Mouse (Mus musculus): ENCODE measurements at regions not wholly inside any gene's neighbourhood (a gene's known extent, or its start where the extent isn't known, plus 50 kb on each side); places are given as distances from the start of the nearest gene placed in this dataset.

DNA sequence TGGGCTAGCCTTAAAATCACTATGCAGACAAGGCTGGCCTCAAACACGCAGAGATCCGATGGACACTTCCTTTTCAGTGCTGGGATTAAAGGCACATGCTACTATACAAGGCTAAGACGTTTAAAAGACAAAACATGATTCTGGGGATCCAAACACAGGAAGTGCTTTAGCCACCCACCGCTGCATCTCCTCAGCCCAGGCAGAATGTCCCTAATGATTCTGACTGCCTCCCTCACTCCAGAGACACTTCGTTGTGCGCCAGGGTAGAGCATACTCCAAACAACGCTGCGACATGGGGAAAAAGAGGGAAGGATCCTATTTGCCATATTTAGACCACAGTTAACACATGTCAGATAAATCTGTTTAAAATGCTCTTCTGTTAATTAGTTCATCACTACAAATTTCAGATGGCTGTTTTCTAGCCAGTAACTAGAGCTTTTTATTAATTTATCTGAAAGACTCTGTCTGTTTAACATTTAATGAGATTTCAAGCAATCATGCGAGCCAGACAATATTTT, 443.5 kb downstream of the Kif2b start:
- DNase-seq = no peak

GRCm38 (mm10) chr11:91132771-91133380, 444.5 kb downstream of the Kif2b start:
- no peak for DNase-seq

- no peak for DNase-seq
Observed at GRCm38 (mm10) chr11:91131960-91132359, 443.8 kb upstream of the Tom1l1 start.

GRCm38 (mm10) chr11:91098186-91098585, 410.0 kb upstream of the Tom1l1 start:
- no peak for DNase-seq

- no peak for DNase-seq
Observed at GRCm38 (mm10) chr11:91097552-91097951, 409.4 kb upstream of the Tom1l1 start.

GRCm38 (mm10) chr11:91096000-91096652, 408.0 kb upstream of the Tom1l1 start:
- no peak for DNase-seq

DNA sequence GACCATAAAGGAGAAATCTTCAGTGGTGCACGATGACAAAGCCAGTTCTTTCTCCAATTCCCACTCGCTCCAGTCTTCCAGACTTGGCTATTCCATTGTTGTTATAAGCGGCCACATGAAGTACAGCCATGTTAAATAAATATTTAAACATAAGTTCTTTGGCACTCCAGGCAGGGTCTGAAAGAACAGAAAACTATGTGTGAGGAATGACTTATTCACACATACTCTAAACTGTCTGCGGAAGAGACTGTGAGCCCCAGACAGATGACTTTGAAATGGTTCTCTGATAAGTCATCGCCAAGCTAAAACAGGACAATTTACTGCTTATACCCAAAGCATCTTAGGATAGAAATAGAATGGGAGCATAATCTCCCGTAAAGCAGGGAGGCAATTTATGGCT, 377.2 kb upstream of the Tom1l1 start:
- DNase-seq = no peak

GRCm38 (mm10) chr11:91056966-91057597, 368.9 kb upstream of the Tom1l1 start:
- peak; percentile 0 for DNase-seq

DNA sequence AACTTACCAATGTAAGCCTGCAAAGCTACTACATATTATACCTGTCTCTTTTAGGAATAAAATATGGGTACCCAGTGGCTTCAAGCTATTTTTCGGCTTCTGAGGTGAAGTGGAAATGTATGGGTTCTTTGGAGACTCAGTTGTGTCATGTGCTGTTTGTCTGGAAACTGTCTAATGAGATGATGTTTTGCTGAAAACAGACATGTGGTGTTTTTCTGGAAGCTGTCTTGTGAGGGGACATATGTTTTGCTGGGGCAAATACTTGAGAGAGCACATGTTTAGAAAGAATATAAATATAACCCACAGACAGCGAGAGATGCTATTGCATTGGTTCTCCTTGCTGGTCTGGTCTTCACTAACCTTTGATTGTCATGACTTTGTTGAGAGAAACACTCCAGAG, 365.2 kb upstream of the Tom1l1 start:
- DNase-seq = no peak

DNA sequence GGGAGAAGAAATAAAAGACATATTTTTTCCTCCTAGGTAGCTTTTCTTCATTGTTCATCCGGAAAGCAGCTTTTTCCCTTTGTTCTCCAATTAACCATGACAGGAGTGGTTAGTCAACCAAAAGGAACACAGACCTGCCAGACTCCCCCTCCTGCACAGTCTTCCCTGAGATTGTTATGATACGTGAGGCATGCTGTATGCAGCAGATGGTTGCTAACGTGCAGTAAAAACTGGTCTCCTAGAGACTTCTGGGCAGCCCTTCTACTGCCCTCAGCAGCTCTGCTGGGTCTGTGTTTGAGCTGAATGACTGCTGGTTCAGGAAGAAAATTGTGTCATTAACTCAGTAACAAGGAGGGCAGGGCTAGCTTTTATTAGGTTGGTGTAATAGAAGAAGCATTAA, 363.5 kb upstream of the Tom1l1 start:
- no peak for DNase-seq

DNA sequence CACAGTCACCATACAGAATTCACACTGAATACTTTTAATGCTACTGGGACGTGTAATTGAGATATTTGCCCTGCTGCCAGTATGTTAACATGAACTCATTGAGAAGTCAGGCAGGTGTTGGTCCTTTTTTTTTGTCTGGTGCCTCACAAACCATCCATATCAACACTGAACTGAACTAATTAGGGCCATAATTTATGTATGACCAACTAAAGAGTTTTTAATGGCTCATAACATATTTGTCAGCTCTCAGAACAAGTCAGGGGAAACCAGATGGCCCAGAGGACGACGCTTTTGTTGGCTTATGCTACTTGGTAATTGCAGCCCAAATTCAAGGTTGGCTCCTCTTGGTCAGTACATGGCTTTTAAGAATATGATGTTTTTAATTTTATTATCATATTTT, 353.3 kb upstream of the Tom1l1 start:
- DNase-seq = no peak

Measured in cerebellum, adult 9-10 months (tissue).